Mouse (Mus musculus) left cerebral cortex, postnatal 10 days (tissue): ENCODE results near the gene Ppm1m. TPM values are rescaled to one million over a fixed set of nuclear protein-coding genes. Genes with fewer than 3 reads are reported as not detected.

ENCODE experiments used
- DNase-seq, 2 experiments: peaks; one replicate each; pipeline ENCODE4 v3.0.0; 2021 to 2022; ENCODE audit warnings: low spot score in 2 of 2, mixed read lengths in 1 of 2; ENCODE audit errors: extremely low spot score in 1 of 2
- intact Hi-C: fragments of 180-260 bp; cut with DNase I; formaldehyde crosslinking; loops from one replicate; pipeline ENCODE4 v1.15.1; 2025
- total RNA-seq, 2 experiments: library from RNA; stranded (reverse); gene quantifications; 2 replicates each; pipeline ENCODE4 v1.2.3; 2021

The Ppm1m gene
- total RNA-seq, 2 experiments from 2014 or later, result 20.8 to 24.5 TPM

GRCm38 (mm10) chr9:106222994-106223393 is 23.4 kb upstream of the Ppm1m start:
- intact Hi-C loops, result no loop called here
- DNase-seq, result no peak

- intact Hi-C loops, result no loop called here
- no peak for DNase-seq
Measured at GRCm38 (mm10) chr9:106222261-106222851, 22.8 kb upstream of the Ppm1m start, which contains the start of gene Tlr9. Tlr9 (plus strand) TSS chr9:106222598.

- no peak for DNase-seq
- intact Hi-C loops, result no loop called here
Measured at GRCm38 (mm10) chr9:106220894-106221523, 21.5 kb upstream of the Ppm1m start.

GRCm38 (mm10) chr9:106216971-106217370 is 17.4 kb upstream of the Ppm1m start:
- intact Hi-C loops, result loop anchor here (10.0 kb wide), 1 partner anchor 208 kb away; the partner anchor contains the start of gene Rpl29

GRCm38 (mm10) chr9:106215341-106216125 is 16.0 kb upstream of the Ppm1m start:
- DNase-seq, result no peak
- intact Hi-C loops, result loop anchor here (10.0 kb wide), 1 partner anchor 209 kb away; the partner anchor contains the start of gene Rpl29

More at GRCm38 (mm10) chr9:106216971-106217370, 17.4 kb upstream of the Ppm1m start:
- no peak for DNase-seq

- DNase-seq, result peak in 1 of 2 experiments; percentile 42
- intact Hi-C loops, result loop anchor here (5.0 to 10.0 kb wide), 2 partner anchors 40 to 212 kb away; partner anchors contain the start of genes Rpl29 and Wdr82
Measured at GRCm38 (mm10) chr9:106212594-106212981, 13.0 kb upstream of the Ppm1m start.

GRCm38 (mm10) chr9:106211680-106212593 is 12.4 kb upstream of the Ppm1m start:
- DNase-seq, result peak; percentile 74 to 89
- intact Hi-C loops, result loop anchor here (5.0 to 10.0 kb wide), 2 partner anchors 40 to 213 kb away; partner anchors contain the start of genes Rpl29 and Wdr82

- DNase-seq, result no peak
- intact Hi-C loops, result loop anchor here (5.0 to 10.0 kb wide), 2 partner anchors 39 to 214 kb away; partner anchors contain the start of genes Rpl29 and Wdr82
Measured at GRCm38 (mm10) chr9:106210853-106211609, 11.5 kb upstream of the Ppm1m start.

- intact Hi-C loops, result loop anchor here (5.0 to 10.0 kb wide), 2 partner anchors 38 to 215 kb away; partner anchors contain the start of genes Rpl29 and Wdr82
Measured at GRCm38 (mm10) chr9:106209954-106210353, 10.4 kb upstream of the Ppm1m start.

GRCm38 (mm10) chr9:106208181-106208580 is 8.6 kb upstream of the Ppm1m start:
- intact Hi-C loops, result no loop called here
- DNase-seq, result no peak

More at GRCm38 (mm10) chr9:106209954-106210353, 10.4 kb upstream of the Ppm1m start:
- no peak for DNase-seq

GRCm38 (mm10) chr9:106206515-106206914 is 7.0 kb upstream of the Ppm1m start:
- no peak for DNase-seq

GRCm38 (mm10) chr9:106205713-106206290 is 6.3 kb upstream of the Ppm1m start:
- DNase-seq, result no peak
- intact Hi-C loops, result no loop called here

More at GRCm38 (mm10) chr9:106206515-106206914, 7.0 kb upstream of the Ppm1m start:
- intact Hi-C loops, result no loop called here

GRCm38 (mm10) chr9:106203990-106204851 is 4.7 kb upstream of the Ppm1m start:
- intact Hi-C loops, result no loop called here
- peak in 1 of 2 experiments; percentile 50 for DNase-seq

GRCm38 (mm10) chr9:106202819-106203636 is 3.5 kb upstream of the Ppm1m start, which contains the start of gene Twf2:
Twf2 (plus strand) TSS chr9:106203108.
- DNase-seq, result peak; percentile 78 to 94
- intact Hi-C loops, result no loop called here

- no peak for DNase-seq
- intact Hi-C loops, result no loop called here
Measured at GRCm38 (mm10) chr9:106201895-106202294, 2.3 kb upstream of the Ppm1m start.
